Mouse (Mus musculus) myocyte (in vitro differentiated cells): ENCODE results near the gene Trp53bp2.

Source experiments
- POLR2A ChIP-seq: IDR thresholded peaks from one replicate; pipeline ENCODE4 v1.6.1; 2011; ENCODE audit warnings: low read depth, mild to moderate bottlenecking, control low read depth, moderate library complexity; ENCODE audit not compliant: insufficient read length
- SRF ChIP-seq: IDR thresholded peaks from one replicate; pipeline ENCODE4 v1.6.1; 2011; ENCODE audit warnings: low read depth; ENCODE audit not compliant: control insufficient read depth, insufficient read length
- USF1 ChIP-seq: IDR thresholded peaks from one replicate; pipeline ENCODE4 v1.6.1; 2011; ENCODE audit warnings: low read depth, mild to moderate bottlenecking, control low read depth, moderate library complexity

- TF ChIP-seq POLR2A (no peak), SRF (no peak), USF1 (no peak)
These were observed 39.5 kb upstream of the Trp53bp2 start for GRCm38 (mm10) chr1:182369435-182369834.
